Mouse (Mus musculus) embryonic facial prominence, embryonic 13.5 days (tissue): ENCODE data around the gene C530025M09Rik. TPM values are rescaled to one million over a fixed set of nuclear protein-coding genes. Genes with fewer than 3 reads are reported as not detected.

Experiments
- ATAC-seq: fragments of 200-750 bp; cut with Nextera tagmentation; 2 replicates; pipeline ENCODE4 v1.8.0; 2017; ENCODE audit warnings: low read depth; ENCODE audit not compliant: insufficient number of reproducible peaks, insufficient read depth, low FRiP score, low TSS enrichment
- H3K27ac ChIP-seq: fragments of 300-500 bp; sonication (generic); 2 replicates; pipeline ENCODE4 v1.5.1; 2015; ENCODE audit warnings: moderate library complexity, mild to moderate bottlenecking, inconsistent platforms
- H3K27me3 ChIP-seq: fragments of 300-500 bp; sonication (generic); 2 replicates; pipeline ENCODE4 v1.6.1; 2015; ENCODE audit warnings: mild to moderate bottlenecking, inconsistent platforms
- H3K36me3 ChIP-seq: fragments of 300-500 bp; sonication (generic); 2 replicates; pipeline ENCODE4 v1.6.1; 2015; ENCODE audit warnings: mild to moderate bottlenecking, inconsistent platforms
- H3K4me1 ChIP-seq: fragments of 300-500 bp; sonication (generic); 2 replicates; pipeline ENCODE4 v1.6.1; 2015; ENCODE audit warnings: inconsistent platforms
- H3K4me2 ChIP-seq: fragments of 300-500 bp; sonication (generic); 2 replicates; pipeline ENCODE4 v1.6.1; 2015; ENCODE audit warnings: moderate library complexity, mild to moderate bottlenecking, inconsistent platforms
- H3K4me3 ChIP-seq: fragments of 300-500 bp; sonication (generic); 2 replicates; pipeline ENCODE4 v1.5.1; 2015; ENCODE audit warnings: mild to moderate bottlenecking, inconsistent platforms
- H3K9ac ChIP-seq: fragments of 300-500 bp; sonication (generic); 2 replicates; pipeline ENCODE4 v1.6.1; 2015; ENCODE audit warnings: mild to moderate bottlenecking, inconsistent platforms
- H3K9me3 ChIP-seq: fragments of 300-500 bp; sonication (generic); 2 replicates; pipeline ENCODE4 v1.6.1; 2016; ENCODE audit warnings: inconsistent platforms
- WGBS: fragments of 180-500 bp; shearing (Covaris S2); methylation state at CpG from one replicate; pipeline ENCODE4 v1.1.7; 2015; ENCODE audit warnings: mixed read lengths; 5-methylcytosine and 5-hydroxymethylcytosine counted together
- polyA plus RNA-seq: library from polyadenylated mRNA; unstranded; fragments of >200 nt; fragmentation: Nextera tagmentation; extraction: Ambion mirVana; gene quantifications from 2 replicates; pipeline ENCODE4 v1.2.1, GENCODE M21; 2015

The C530025M09Rik gene
- polyA plus RNA-seq, 1 experiment from 2014 or later = not detected

GRCm38 (mm10) chr2:149835091-149835490 lies 4.1 kb upstream of the C530025M09Rik start:
- Histone ChIP-seq H3K27ac (no peak overlapping the region), H3K4me2 (no peak overlapping the region), H3K9ac (no peak overlapping the region), H3K27me3 (peaks cover 41% of the 10 kb centered on the region), H3K4me3 (no peak overlapping the region), H3K4me1 (peaks cover 19% of the 10 kb centered on the region), H3K9me3 (no peaks in the 10 kb centered on the region), H3K36me3 (no peaks in the 10 kb centered on the region)
- ATAC-seq = no peak
- 82% methylated on average over 1 of the region's 1 CpGs for WGBS

DNA sequence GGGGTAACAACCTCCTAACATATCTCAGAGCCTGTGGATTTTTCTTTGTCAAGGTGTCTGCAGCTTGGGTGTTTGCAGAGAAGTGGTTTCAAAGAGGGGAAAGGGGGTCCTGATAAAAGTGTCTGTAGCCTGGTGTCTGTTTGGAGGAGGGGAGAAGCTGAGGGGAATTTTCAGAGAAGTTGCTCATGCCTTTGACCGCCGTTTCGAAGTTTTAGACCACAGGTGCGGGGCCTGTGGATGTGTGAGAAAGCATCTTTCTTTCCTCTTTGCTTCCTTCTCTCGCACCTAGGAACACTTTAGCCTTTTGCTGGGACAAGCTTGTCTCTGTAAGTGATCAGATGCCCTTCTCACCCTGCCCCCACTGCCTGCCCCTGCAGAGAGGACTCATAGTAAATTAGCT lies 1.3 kb upstream of the C530025M09Rik start:
- Histone ChIP-seq H3K9ac (no peak overlapping the region), H3K36me3 (no peaks in the 10 kb centered on the region), H3K27me3 (peaks cover 61% of the 10 kb centered on the region), H3K27ac (no peak overlapping the region), H3K4me2 (peak overlapping the region; percentile 98), H3K4me3 (peak overlapping the region; percentile 58), H3K9me3 (no peaks in the 10 kb centered on the region), H3K4me1 (peaks cover 21% of the 10 kb centered on the region)
- 11% methylated on average over 5 of the region's 5 CpGs for WGBS
- ATAC-seq = no peak

- Histone ChIP-seq H3K27ac (no peak overlapping the region), H3K36me3 (no peaks in the 10 kb centered on the region), H3K9me3 (no peaks in the 10 kb centered on the region), H3K27me3 (peaks cover 64% of the 10 kb centered on the region), H3K4me2 (peak overlapping the region; percentile 98), H3K4me3 (peak overlapping the region; percentile 58), H3K9ac (peak overlapping the region; percentile 67), H3K4me1 (peaks cover 21% of the 10 kb centered on the region)
- under 1% methylated on average over 29 of the region's 29 CpGs for WGBS
- no peak for ATAC-seq
Observed at GRCm38 (mm10) chr2:149831459-149832245, 639 bp upstream of the C530025M09Rik start.

- peaks cover 21% of the 10 kb centered on the region for H3K4me1 ChIP-seq
Observed at GRCm38 (mm10) chr2:149829955-149830535, 968 bp downstream of the C530025M09Rik start.

DNA sequence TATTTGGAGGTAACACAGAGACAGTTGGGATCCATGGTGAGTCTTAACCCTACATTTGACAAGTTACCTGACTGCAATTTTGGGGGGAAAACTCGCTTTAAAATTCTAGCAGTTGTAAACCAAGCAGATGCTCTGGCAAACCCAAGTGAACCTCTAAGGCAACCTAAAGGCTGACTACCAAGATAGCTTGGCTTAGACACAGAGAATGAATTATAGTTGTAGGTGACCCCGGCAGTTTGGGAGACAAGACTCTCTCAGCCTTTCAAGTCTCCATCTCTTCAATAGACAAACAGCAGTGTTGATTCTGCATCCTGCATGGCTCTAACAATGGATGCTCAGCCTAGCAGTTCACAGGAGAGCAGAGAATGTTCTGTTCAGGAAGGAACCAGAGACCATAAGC lies 2.1 kb downstream of the C530025M09Rik start, which contains the start of gene Syndig1:
Gene Syndig1 (plus strand): TSS at position 301 of the 400 bp plus-strand sequence.
- Histone ChIP-seq H3K4me2 (peak within 1 kb of the TSS; percentile 98), H3K36me3 (no peaks in the 10 kb centered on the region), H3K9me3 (no peaks in the 10 kb centered on the region), H3K4me1 (peaks cover 21% of the 10 kb centered on the region), H3K4me3 (peak within 1 kb of the TSS; percentile 58), H3K27me3 (peaks cover 63% of the 10 kb centered on the region), H3K9ac (no peak within 1 kb of the TSS), H3K27ac (no peak within 1 kb of the TSS)
- WGBS = 85% methylated on average over 2 of the region's 2 CpGs
- no peak for ATAC-seq

More at GRCm38 (mm10) chr2:149829955-149830535, 968 bp downstream of the C530025M09Rik start:
- 1% methylated on average over 26 of the region's 26 CpGs for WGBS
- H3K27me3 ChIP-seq = peaks cover 69% of the 10 kb centered on the region
- H3K36me3 ChIP-seq = no peaks in the 10 kb centered on the region
- H3K9me3 ChIP-seq = no peaks in the 10 kb centered on the region
- peak overlapping the region; percentile 58 for H3K4me3 ChIP-seq
- no peak overlapping the region for H3K27ac ChIP-seq
- H3K9ac ChIP-seq = peak overlapping the region; percentile 67
- H3K4me2 ChIP-seq = peak overlapping the region; percentile 98
- 0 out of 2 replicates have a peak, but pooled peaks have one; percentile 32 for ATAC-seq

- Histone ChIP-seq H3K4me2 (no peak overlapping the region), H3K27ac (no peak overlapping the region), H3K9me3 (no peaks in the 10 kb centered on the region), H3K4me1 (no peaks in the 10 kb centered on the region), H3K36me3 (no peaks in the 10 kb centered on the region), H3K9ac (no peak overlapping the region), H3K4me3 (no peak overlapping the region), H3K27me3 (no peaks in the 10 kb centered on the region)
- ATAC-seq = no peak
- WGBS = 29% methylated on average over 2 of the region's 2 CpGs
Observed at GRCm38 (mm10) chr2:149820201-149820600, 10.8 kb downstream of the C530025M09Rik start.

DNA sequence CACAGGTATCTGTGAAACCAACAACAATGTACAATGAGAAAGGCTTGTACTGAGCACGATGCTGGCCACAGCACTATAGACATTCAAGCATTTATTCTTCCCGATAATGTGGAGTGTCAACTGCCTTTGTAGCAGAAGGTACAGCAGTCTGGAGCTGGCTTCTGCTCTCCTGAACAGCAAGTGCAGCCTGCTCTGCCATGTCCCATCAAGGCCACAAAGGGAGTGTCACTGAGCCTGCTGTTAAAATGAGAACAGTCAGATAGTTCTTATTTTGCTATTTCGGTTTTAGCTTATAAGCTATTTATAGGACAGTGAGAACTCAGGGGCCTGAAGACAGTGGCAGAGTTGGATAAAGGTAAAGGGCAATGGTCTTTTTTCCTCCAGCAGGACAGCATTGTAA lies 11.3 kb downstream of the C530025M09Rik start:
- H3K4me2 ChIP-seq = no peak overlapping the region
- ATAC-seq = no peak
- H3K27me3 ChIP-seq = no peaks in the 10 kb centered on the region
- no peaks in the 10 kb centered on the region for H3K9me3 ChIP-seq
- H3K9ac ChIP-seq = no peak overlapping the region
- no peak overlapping the region for H3K27ac ChIP-seq
- H3K4me3 ChIP-seq = no peak overlapping the region
- no peaks in the 10 kb centered on the region for H3K36me3 ChIP-seq
- no peaks in the 10 kb centered on the region for H3K4me1 ChIP-seq
- WGBS = 84% methylated on average over 3 of the region's 3 CpGs

DNA sequence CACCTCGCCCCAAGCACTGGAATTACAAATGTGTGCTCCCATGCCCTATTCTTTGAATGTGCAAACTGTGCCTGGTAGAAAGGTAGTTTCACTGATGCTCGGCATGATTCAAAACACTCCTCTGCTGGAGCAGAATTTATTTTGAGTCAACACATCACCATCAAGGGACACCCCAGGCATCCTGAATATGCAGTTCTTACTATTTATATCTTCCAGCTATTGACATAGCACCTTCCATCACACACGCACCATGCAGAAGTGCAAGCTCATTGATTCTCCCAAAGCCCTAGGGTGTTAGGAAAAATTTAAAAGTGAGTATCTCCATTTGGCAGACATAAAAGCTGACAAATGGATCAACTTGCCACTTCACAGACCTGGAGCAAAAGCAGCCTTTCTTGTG lies 12.6 kb downstream of the C530025M09Rik start:
- no peaks in the 10 kb centered on the region for H3K27me3 ChIP-seq
- WGBS = 73% methylated on average over 3 of the region's 3 CpGs
- ATAC-seq = no peak

DNA sequence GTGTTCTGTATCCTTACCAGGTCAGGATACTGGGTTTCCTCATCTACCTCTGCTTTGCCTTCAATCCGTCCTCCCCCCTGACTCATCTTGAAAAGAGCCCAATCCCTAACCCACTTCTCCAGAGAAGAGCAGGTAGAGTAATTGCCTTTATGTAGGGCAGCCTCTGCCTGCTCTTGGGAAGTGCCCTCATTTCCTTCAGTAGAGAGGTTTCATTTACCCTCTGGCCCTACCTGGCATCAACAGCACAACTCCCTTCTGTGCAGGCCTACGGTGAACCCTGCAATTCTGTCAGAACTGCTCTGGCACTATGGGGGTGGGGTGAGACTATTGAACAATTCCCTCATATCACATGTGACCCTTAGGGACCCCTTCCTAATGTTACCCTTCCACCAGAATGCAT lies 18.1 kb downstream of the C530025M09Rik start:
- no peak overlapping the region for H3K27ac ChIP-seq
- no peaks in the 10 kb centered on the region for H3K4me1 ChIP-seq
- no peak overlapping the region for H3K4me3 ChIP-seq
- H3K27me3 ChIP-seq = no peaks in the 10 kb centered on the region
- no peaks in the 10 kb centered on the region for H3K9me3 ChIP-seq
- H3K4me2 ChIP-seq = no peak overlapping the region
- 74% methylated on average over 2 of the region's 2 CpGs for WGBS
- H3K36me3 ChIP-seq = no peaks in the 10 kb centered on the region
- no peak for ATAC-seq
- no peak overlapping the region for H3K9ac ChIP-seq

More for the DNA sequence above, 12.6 kb downstream of the C530025M09Rik start:
- H3K9ac ChIP-seq = no peak overlapping the region
- H3K4me2 ChIP-seq = no peak overlapping the region
- no peaks in the 10 kb centered on the region for H3K9me3 ChIP-seq
- no peak overlapping the region for H3K27ac ChIP-seq
- H3K36me3 ChIP-seq = no peaks in the 10 kb centered on the region
- no peaks in the 10 kb centered on the region for H3K4me1 ChIP-seq
- no peak overlapping the region for H3K4me3 ChIP-seq

- no peak overlapping the region for H3K27ac ChIP-seq
- no peak overlapping the region for H3K4me3 ChIP-seq
- no peaks in the 10 kb centered on the region for H3K36me3 ChIP-seq
- H3K27me3 ChIP-seq = no peaks in the 10 kb centered on the region
- no peak overlapping the region for H3K4me2 ChIP-seq
- 85% methylated on average over 2 of the region's 2 CpGs for WGBS
- no peak for ATAC-seq
- no peaks in the 10 kb centered on the region for H3K4me1 ChIP-seq
- no peaks in the 10 kb centered on the region for H3K9me3 ChIP-seq
- H3K9ac ChIP-seq = no peak overlapping the region
Observed at GRCm38 (mm10) chr2:149805256-149805655, 25.8 kb downstream of the C530025M09Rik start.

DNA sequence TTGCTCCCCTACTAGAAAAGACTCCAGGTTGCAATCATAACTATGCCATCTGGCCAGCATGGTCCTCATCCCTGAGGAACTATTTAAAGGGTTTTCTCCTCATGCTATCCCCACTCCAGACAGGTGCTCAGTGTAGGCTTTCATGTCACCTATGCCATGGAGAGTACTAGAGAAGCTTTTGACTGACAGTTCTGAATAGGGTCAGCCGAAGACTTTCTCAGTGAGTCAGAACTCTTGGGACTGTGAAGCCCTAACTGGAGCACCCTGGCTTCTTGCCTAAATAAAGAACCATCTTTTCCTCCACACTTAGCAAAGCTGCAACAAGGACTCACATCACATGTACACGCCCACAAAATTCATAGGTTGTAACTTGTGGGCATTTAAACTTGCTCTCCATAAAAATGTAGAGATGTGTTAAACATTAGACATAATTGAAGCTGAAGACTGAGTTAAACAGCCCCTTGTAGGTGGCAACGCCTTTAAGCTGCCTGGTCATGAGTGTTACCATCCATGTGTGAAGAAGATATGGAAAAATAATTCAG lies 26.3 kb downstream of the C530025M09Rik start:
- no peak overlapping the region for H3K4me3 ChIP-seq
- no peaks in the 10 kb centered on the region for H3K27me3 ChIP-seq
- no peaks in the 10 kb centered on the region for H3K36me3 ChIP-seq
- no peak overlapping the region for H3K9ac ChIP-seq
- 84% methylated on average over 3 of the region's 3 CpGs for WGBS
- no peaks in the 10 kb centered on the region for H3K9me3 ChIP-seq
- no peak; the same call in 1 of the 2 replicates for ATAC-seq
- no peak overlapping the region for H3K27ac ChIP-seq
- H3K4me2 ChIP-seq = no peak overlapping the region
- no peaks in the 10 kb centered on the region for H3K4me1 ChIP-seq
